ENCODE assay signal across 8 mouse cellular contexts in genomic region chr6:140789850-140790249, GRCm38 (mm10).
DNase-seq lines count a peak whose midpoint lies in the region; ATAC-seq and TF ChIP-seq lines count a peak whose summit lies in the region.

No protein-coding gene starts in this region.

- no peaks in the 10 kb centered on the region for H3K9me3 ChIP-seq in hindbrain, postnatal 0 days (ENCODE audit: low read length)
- no peaks in the 10 kb centered on the region for H3K9me3 ChIP-seq in hindbrain, embryonic 10.5 days
- no peaks in the 10 kb centered on the region for H3K9me3 ChIP-seq in neural tube, embryonic 15.5 days (replicated peaks)

- in situ Hi-C loops in Patski (cut with MboI; ENCODE audit: low pct_unique_long_range_greater_than_20kb) = no loop called here

- no peaks in the 10 kb centered on the region for H3K4me1 ChIP-seq in hindbrain, postnatal 0 days (ENCODE audit: insufficient read depth, low read length)
- H3K4me1 ChIP-seq in hindbrain, embryonic 10.5 days (replicated peaks) = 0 out of 2 replicates have a peak, but pooled peaks cover 5% of the 10 kb centered on the region
- H3K4me1 ChIP-seq in embryonic fibroblast, embryonic 13.5 days (ENCODE audit: control insufficient read depth, insufficient read depth, low read length) = no peaks in the 10 kb centered on the region
- no peaks in the 10 kb centered on the region for H3K4me1 ChIP-seq in neural tube, embryonic 15.5 days

- peak; percentile 51; the same call in 1 of the 2 replicates for ATAC-seq in hindbrain, postnatal 0 days
- no peak for ATAC-seq in Patski
- ATAC-seq in neural tube, embryonic 15.5 days (ENCODE audit: low FRiP score) = peak; percentile 65

- no peaks in the 10 kb centered on the region for H3K27me3 ChIP-seq in hindbrain, postnatal 0 days (ENCODE audit: insufficient read depth, low read length)
- H3K27me3 ChIP-seq in hindbrain, embryonic 10.5 days (ENCODE audit: insufficient read depth, poor library complexity, severe bottlenecking) = no peaks in the 10 kb centered on the region
- H3K27me3 ChIP-seq in Patski = no peaks in the 10 kb centered on the region
- H3K27me3 ChIP-seq in neural tube, embryonic 15.5 days (replicated peaks) = no peaks in the 10 kb centered on the region

- H3K36me3 ChIP-seq in hindbrain, postnatal 0 days (ENCODE audit: insufficient read depth, low read length) = no peaks in the 10 kb centered on the region
- no peaks in the 10 kb centered on the region for H3K36me3 ChIP-seq in hindbrain, embryonic 10.5 days
- no peaks in the 10 kb centered on the region for H3K36me3 ChIP-seq in neural tube, embryonic 15.5 days

- H3K9ac ChIP-seq in hindbrain, postnatal 0 days (replicated peaks; ENCODE audit: low read length) = no peak overlapping the region
- no peak overlapping the region for H3K9ac ChIP-seq in neural tube, embryonic 15.5 days (replicated peaks)

- POLR2A ChIA-PET in Patski (lab: Charles Lee) = interaction anchor here (0.6 kb wide), 1 partner anchor 165 kb away, joined by 3 read pairs; no protein-coding TSS in a partner anchor

- no peak for TF ChIP-seq POLR2A in embryonic fibroblast, embryonic 13.5 days (IDR thresholded peaks at IDR 0.05; ENCODE audit: low read depth, low read length)

- 50% methylated on average over 3 of the region's 3 CpGs for WGBS in hindbrain, postnatal 0 days
- WGBS in hindbrain, embryonic 10.5 days = 44% methylated on average over 3 of the region's 3 CpGs
- WGBS in neural tube, embryonic 15.5 days = 31% methylated on average over 3 of the region's 3 CpGs

- no peak overlapping the region for H3K27ac ChIP-seq in hindbrain, postnatal 0 days
- no peak overlapping the region for H3K27ac ChIP-seq in hindbrain, embryonic 10.5 days
- H3K27ac ChIP-seq in embryonic fibroblast, embryonic 13.5 days (ENCODE audit: insufficient read depth, low read length) = no peak overlapping the region
- no peak overlapping the region for H3K27ac ChIP-seq in neural tube, embryonic 15.5 days (replicated peaks)

- peak; percentile 33 for DNase-seq in hindbrain, postnatal 0 days (ENCODE audit: low spot score)
- DNase-seq in hindbrain, embryonic 10.5 days (ENCODE audit: low spot score) = no peak
- peak; percentile 8 to 21 for DNase-seq in B cell, adult 2 months
- DNase-seq in Patski (ENCODE audit: low read depth, low spot score) = no peak
- DNase-seq in urinary bladder, adult 18-20 months (ENCODE audit: low spot score in 2 of 2) = no peak
- DNase-seq in right cerebral cortex, postnatal 4 days = no peak

- H3K4me2 ChIP-seq in hindbrain, postnatal 0 days (ENCODE audit: low read depth, low read length) = no peak overlapping the region
- H3K4me2 ChIP-seq in neural tube, embryonic 15.5 days = no peak overlapping the region

- peak; percentile 49 for TF ChIP-seq CTCF in hindbrain, postnatal 0 days (IDR thresholded peaks at IDR 0.05; ENCODE audit: low read depth)
- TF ChIP-seq CTCF in Patski (IDR thresholded peaks at IDR 0.05) = peak; percentile 40
- peak; percentile 43 for TF ChIP-seq CTCF in embryonic fibroblast, embryonic 13.5 days (IDR thresholded peaks at IDR 0.05; ENCODE audit: borderline replicate concordance, insufficient read depth, low read length)

- CTCF ChIA-PET in Patski (lab: Charles Lee) = interaction anchor here (1.2 kb wide), 1 partner anchor 137 kb away, joined by 3 read pairs; no protein-coding TSS in a partner anchor

- no peak overlapping the region for H3K4me3 ChIP-seq in hindbrain, postnatal 0 days (ENCODE audit: low read length)
- H3K4me3 ChIP-seq in hindbrain, embryonic 10.5 days = no peak overlapping the region
- H3K4me3 ChIP-seq in embryonic fibroblast, embryonic 13.5 days (ENCODE audit: insufficient read depth, low read length) = no peak overlapping the region
- H3K4me3 ChIP-seq in neural tube, embryonic 15.5 days (replicated peaks) = no peak overlapping the region

Comparison
In these comparisons a context has a peak if more than half of its experiments do, and no peak if none do; other contexts are left out.
1. DNase-seq: peak in hindbrain, postnatal 0 days (single experiment) and B cell, adult 2 months (2 of 2); none in hindbrain, embryonic 10.5 days (single experiment), Patski (single experiment), urinary bladder, adult 18-20 months (0 of 2) and right cerebral cortex, postnatal 4 days (single experiment).
2. Peak in every context shown above with its lines, with median percentiles within 50 percentile points of each other: CTCF ChIP-seq.